Mouse (Mus musculus) adrenal gland, adult 8-10 months (tissue): ENCODE data around the gene Vmn2r32. TPM values are rescaled to one million over a fixed set of nuclear protein-coding genes. Genes with fewer than 3 reads are reported as not detected.
"Not testable (repeated sequence)": the region's sequence is repeated elsewhere in the genome, so short reads cannot be mapped to it uniquely, and the experiment has no call there.

Experiments used
- DNase-seq: peaks from one replicate; pipeline ENCODE4 v3.0.0; 2022
- total RNA-seq, 4 experiments: library from RNA; stranded (reverse); gene quantifications; 2 replicates each; pipeline ENCODE4 v1.2.4; 2022

Vmn2r32 gene
- not detected for total RNA-seq

DNA sequence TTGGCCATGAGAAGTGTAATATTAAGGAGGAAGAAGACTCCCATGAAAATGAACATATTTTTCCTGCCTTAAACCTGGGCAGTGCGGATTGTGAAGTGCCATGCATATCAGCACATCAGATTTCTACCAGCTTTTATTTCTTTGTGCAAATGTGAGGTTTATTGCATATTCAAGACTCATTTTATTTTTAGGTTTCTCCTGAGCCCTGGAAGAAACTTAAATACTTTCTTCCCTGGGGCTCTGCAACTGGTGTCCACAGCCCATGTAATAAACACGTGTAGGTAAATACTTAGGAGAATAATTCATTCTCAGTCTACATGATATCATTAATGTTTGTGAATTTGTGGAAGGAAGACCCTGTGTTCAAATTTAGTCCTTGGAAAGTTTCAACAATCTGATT, at the start of gene Vmn2r32:
Gene Vmn2r32 (minus strand): TSS at position 101 of the 400 bp plus-strand sequence.
- not testable (repeated sequence) for DNase-seq

Other genes with a start within 250 kb of the Vmn2r32 start
- 1 to 10 TPM; 1.0 to 1.7 (median 1.4) TPM for gene Vmn2r29, start 232.7 kb downstream of the Vmn2r32 start, total RNA-seq
- 1 to 10 TPM; 4.1 to 7.9 (median 5.3) TPM for gene Gm45844, start 201.7 kb downstream of the Vmn2r32 start, total RNA-seq
- gene Clcn4, start 179.2 kb downstream of the Vmn2r32 start, total RNA-seq, result 10 to 100 TPM; 62.5 to 81.8 (median 73.6) TPM
- under 1 TPM; 0.22 to 0.31 (median 0.26) TPM for gene Vmn2r30, start 142.4 kb downstream of the Vmn2r32 start, total RNA-seq
- 1 to 10 TPM in 2 of 4 experiments, not detected in 2; 2.0 to 3.2 TPM for gene Gm45783, start 105.4 kb downstream of the Vmn2r32 start, total RNA-seq
- not detected for gene Vmn2r31, start 80.3 kb downstream of the Vmn2r32 start, total RNA-seq
- not detected for gene Vmn2r33, start 86.8 kb upstream of the Vmn2r32 start, total RNA-seq
- not detected for gene Vmn2r34, start 209.5 kb upstream of the Vmn2r32 start, total RNA-seq